Mouse (Mus musculus) liver, postnatal 0 days (tissue): ENCODE results near the gene Ms4a2. TPM values are rescaled to one million over a fixed set of nuclear protein-coding genes. Genes with fewer than 3 reads are reported as not detected.

Experiments used
- ATAC-seq: fragments of 200-750 bp; cut with Nextera tagmentation; 2 replicates; pipeline ENCODE4 v1.8.0; 2017; ENCODE audit warnings: mild to moderate bottlenecking, moderate library complexity
- DNase-seq: peaks from one replicate; pipeline ENCODE4 v3.0.0-alpha.2; 2016
- H3K27ac ChIP-seq: fragments of 300-500 bp; sonication (generic); 2 replicates; pipeline ENCODE4 v1.5.1; 2014; ENCODE audit warnings: antibody characterized with exemption, moderate library complexity, mild to moderate bottlenecking, low read depth
- H3K27me3 ChIP-seq: fragments of 300-500 bp; sonication (generic); 2 replicates; pipeline ENCODE4 v1.6.1; 2014; ENCODE audit warnings: low read length, control low read depth, mixed read lengths; ENCODE audit not compliant: insufficient read depth
- H3K36me3 ChIP-seq: fragments of 300-500 bp; sonication (generic); replicated peaks from 2 replicates; pipeline ENCODE4 v1.6.1; 2014; ENCODE audit warnings: mild to moderate bottlenecking, control low read depth, low read length, moderate library complexity, mixed read lengths; ENCODE audit not compliant: insufficient read depth
- H3K4me1 ChIP-seq: fragments of 300-500 bp; sonication (generic); 2 replicates; pipeline ENCODE4 v1.6.1; 2014; ENCODE audit warnings: antibody characterized with exemption, mild to moderate bottlenecking, control low read depth; ENCODE audit not compliant: insufficient read depth
- H3K4me2 ChIP-seq: fragments of 300-500 bp; sonication (generic); 2 replicates; pipeline ENCODE4 v1.6.1; 2014; ENCODE audit warnings: low read depth, mild to moderate bottlenecking, low read length, moderate library complexity, mixed read lengths
- H3K4me3 ChIP-seq: fragments of 300-500 bp; sonication (generic); 2 replicates; pipeline ENCODE4 v1.5.1; 2014; ENCODE audit warnings: low read depth, low read length
- H3K9ac ChIP-seq: fragments of 300-500 bp; sonication (generic); replicated peaks from 2 replicates; pipeline ENCODE4 v1.6.1; 2014; ENCODE audit warnings: mild to moderate bottlenecking, moderate library complexity
- H3K9me3 ChIP-seq: fragments of 300-500 bp; sonication (generic); 2 replicates; pipeline ENCODE4 v1.6.1; 2016; ENCODE audit warnings: mild to moderate bottlenecking, control low read depth, low read length, mixed read lengths
- CTCF ChIP-seq: sonication (generic); IDR thresholded peaks from 2 replicates; pipeline ENCODE4 v1.5.1; 2016; ENCODE audit warnings: antibody characterized with exemption, low read depth
- EP300 ChIP-seq: IDR thresholded peaks from 2 replicates; pipeline ENCODE4 v1.6.1; 2016; ENCODE audit warnings: antibody characterized with exemption, low read depth, mild to moderate bottlenecking
- WGBS: fragments of 180-500 bp; shearing (Covaris S2); extraction: QIAGEN DNeasy Blood & Tissue Kit; methylation state at CpG from one replicate; pipeline ENCODE4 v1.1.7; 2014; ENCODE audit not compliant: insufficient replicate concordance; 5-methylcytosine and 5-hydroxymethylcytosine counted together
- polyA plus RNA-seq: library from polyadenylated mRNA; unstranded; fragments of >200 nt; fragmentation: Nextera tagmentation; extraction: Ambion mirVana; gene quantifications from 2 replicates; pipeline ENCODE4 v1.2.1, GENCODE M21; 2015

Ms4a2 gene
- polyA plus RNA-seq, 1 experiment from 2014 or later, result 0.90 TPM

- WGBS, result 52% methylated on average over 1 of the region's 1 CpGs
- Histone ChIP-seq H3K4me1 (no peaks in the 10 kb centered on the region), H3K36me3 (no peaks in the 10 kb centered on the region), H3K27ac (no peak within 1 kb of the TSS), H3K4me3 (no peak within 1 kb of the TSS), H3K9me3 (no peaks in the 10 kb centered on the region), H3K4me2 (no peak within 1 kb of the TSS; the same call in 1 of the 2 replicates), H3K9ac (no peak within 1 kb of the TSS), H3K27me3 (no peaks in the 10 kb centered on the region)
- no peak for ATAC-seq
- DNase-seq, result no peak
- TF ChIP-seq EP300 (no peak), CTCF (no peak)
These were observed 17.2 kb upstream of the Ms4a2 start, which contains the start of gene Ms4a3 for GRCm38 (mm10) chr19:11640732-11641131. TSS of gene Ms4a3 (minus strand) at chr19:11640851.

DNA sequence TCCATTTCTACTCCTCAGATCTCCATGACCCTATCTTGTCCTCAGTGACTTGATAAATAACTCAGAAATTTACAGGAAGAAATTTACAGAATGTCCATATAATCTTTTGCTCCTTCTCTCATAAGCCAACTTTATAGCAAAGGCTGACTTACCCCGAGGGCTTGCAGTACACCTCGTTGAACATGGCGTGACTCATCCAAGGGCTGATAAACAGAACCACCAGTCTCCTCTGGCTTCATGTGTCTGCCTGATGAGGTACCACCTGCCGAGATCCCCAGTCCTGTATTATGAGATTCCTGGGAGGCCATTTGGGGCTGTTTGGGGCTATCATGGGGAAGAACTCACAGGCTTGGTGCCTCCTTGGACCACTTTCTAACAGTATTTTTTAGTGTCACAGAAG is 15.5 kb upstream of the Ms4a2 start:
- DNase-seq, result no peak
- H3K4me1 ChIP-seq, result no peaks in the 10 kb centered on the region
- no peaks in the 10 kb centered on the region for H3K27me3 ChIP-seq
- no peak overlapping the region for H3K9ac ChIP-seq
- 55% methylated on average over 4 of the region's 4 CpGs for WGBS
- no peaks in the 10 kb centered on the region for H3K9me3 ChIP-seq
- TF ChIP-seq CTCF (no peak), EP300 (no peak)
- peak overlapping the region; percentile 32; the same call in 1 of the 2 replicates for H3K4me2 ChIP-seq
- H3K4me3 ChIP-seq, result peak overlapping the region; percentile 15; the same call in 1 of the 2 replicates
- H3K36me3 ChIP-seq, result no peaks in the 10 kb centered on the region
- ATAC-seq, result no peak
- H3K27ac ChIP-seq, result no peak overlapping the region

- WGBS, result 23% methylated on average over 5 of the region's 5 CpGs
These were observed 12.1 kb upstream of the Ms4a2 start for GRCm38 (mm10) chr19:11635572-11635971.

GRCm38 (mm10) chr19:11634330-11634729 is 10.8 kb upstream of the Ms4a2 start:
- no peaks in the 10 kb centered on the region for H3K36me3 ChIP-seq
- TF ChIP-seq CTCF (no peak), EP300 (no peak)
- H3K9ac ChIP-seq, result no peak overlapping the region
- DNase-seq (no peak), ATAC-seq (no peak)
- 60% methylated on average over 2 of the region's 2 CpGs for WGBS
- H3K4me2 ChIP-seq, result no peak overlapping the region
- H3K9me3 ChIP-seq, result no peaks in the 10 kb centered on the region
- H3K4me3 ChIP-seq, result no peak overlapping the region
- H3K27ac ChIP-seq, result no peak overlapping the region
- no peaks in the 10 kb centered on the region for H3K27me3 ChIP-seq
- H3K4me1 ChIP-seq, result no peaks in the 10 kb centered on the region

More at GRCm38 (mm10) chr19:11635572-11635971, 12.1 kb upstream of the Ms4a2 start:
- Histone ChIP-seq H3K36me3 (no peaks in the 10 kb centered on the region), H3K4me2 (peak overlapping the region; percentile 20; the same call in 1 of the 2 replicates), H3K4me3 (no peak overlapping the region), H3K27me3 (no peaks in the 10 kb centered on the region), H3K4me1 (no peaks in the 10 kb centered on the region), H3K27ac (no peak overlapping the region), H3K9me3 (no peaks in the 10 kb centered on the region), H3K9ac (no peak overlapping the region)
- TF ChIP-seq EP300, result no peak
- no peak for TF ChIP-seq CTCF
- DNase-seq, result no peak
- ATAC-seq, result no peak

- H3K4me2 ChIP-seq, result no peak overlapping the region
- WGBS, result 80% methylated on average over 1 of the region's 1 CpGs
- no peak for DNase-seq
- no peak overlapping the region for H3K27ac ChIP-seq
- H3K36me3 ChIP-seq, result no peaks in the 10 kb centered on the region
- no peaks in the 10 kb centered on the region for H3K27me3 ChIP-seq
- no peaks in the 10 kb centered on the region for H3K9me3 ChIP-seq
- no peak for ATAC-seq
- no peak overlapping the region for H3K9ac ChIP-seq
- TF ChIP-seq EP300, result no peak
- TF ChIP-seq CTCF, result no peak
- no peak overlapping the region for H3K4me3 ChIP-seq
- no peaks in the 10 kb centered on the region for H3K4me1 ChIP-seq
These were observed 10.2 kb upstream of the Ms4a2 start for GRCm38 (mm10) chr19:11633732-11634131.

- Histone ChIP-seq H3K4me3 (no peak overlapping the region), H3K4me1 (no peaks in the 10 kb centered on the region), H3K4me2 (no peak overlapping the region), H3K36me3 (no peaks in the 10 kb centered on the region), H3K9ac (no peak overlapping the region), H3K27me3 (no peaks in the 10 kb centered on the region), H3K9me3 (no peaks in the 10 kb centered on the region), H3K27ac (no peak overlapping the region)
- TF ChIP-seq EP300 (peak; percentile 56; the same call in 1 of the 2 replicates), CTCF (no peak)
- DNase-seq, result no peak
- WGBS, result 49% methylated on average over 5 of the region's 5 CpGs
- no peak for ATAC-seq
These were observed 1.7 kb upstream of the Ms4a2 start for GRCm38 (mm10) chr19:11625231-11625630.

DNA sequence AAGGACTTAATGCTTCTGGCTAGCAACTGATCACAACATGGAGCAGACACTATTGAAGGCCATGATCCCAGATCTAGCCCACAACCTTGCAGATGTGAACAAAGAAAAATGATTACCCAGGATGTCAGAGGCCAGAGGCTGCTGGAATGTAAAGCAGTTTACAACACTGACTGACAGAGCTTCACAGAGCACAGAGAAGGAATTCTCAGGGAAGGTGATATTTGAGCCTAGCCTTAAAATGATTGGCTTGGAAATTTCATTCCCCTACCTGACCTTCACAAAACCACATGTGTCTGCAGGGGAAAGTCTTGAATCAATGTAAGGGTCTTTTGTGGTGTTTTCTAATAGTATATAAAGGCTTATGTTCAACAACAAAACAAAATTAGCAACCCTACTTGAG is 1.3 kb upstream of the Ms4a2 start:
- no peak for ATAC-seq
- Histone ChIP-seq H3K36me3 (no peaks in the 10 kb centered on the region), H3K4me2 (no peak overlapping the region), H3K4me1 (no peaks in the 10 kb centered on the region), H3K27ac (no peak overlapping the region), H3K4me3 (no peak overlapping the region), H3K9ac (no peak overlapping the region), H3K27me3 (no peaks in the 10 kb centered on the region), H3K9me3 (no peaks in the 10 kb centered on the region)
- DNase-seq, result no peak
- TF ChIP-seq EP300, result no peak
- TF ChIP-seq CTCF, result no peak
